Mouse (Mus musculus): ENCODE measurements around the gene Ptprg. TPM values are rescaled to one million over a fixed set of nuclear protein-coding genes. Genes with fewer than 3 reads are reported as not detected.

Gene Ptprg
- total and polyA plus RNA-seq, 2 experiments from 2014 or later: 28.5 to 88.7 TPM

- TF ChIP-seq CTCF (IDR thresholded peaks at IDR 0.05; ENCODE audit: low read depth): peak; percentile 52
- H3K9me3 ChIP-seq (ENCODE audit: low read length): no peaks in the 10 kb centered on the region
- no peaks in the 10 kb centered on the region for H3K36me3 ChIP-seq (ENCODE audit: insufficient read depth)
- ATAC-seq (peak; percentile 42; the same call in 1 of the 2 replicates), DNase-seq (no peak)
- H3K9ac ChIP-seq: no peak overlapping the region
- no peaks in the 10 kb centered on the region for H3K4me1 ChIP-seq (ENCODE audit: insufficient read depth)
- no peak overlapping the region for H3K4me2 ChIP-seq (ENCODE audit: low read depth)
- H3K27ac ChIP-seq (ENCODE audit: low read depth, low read length): no peak overlapping the region
- no peak overlapping the region for H3K4me3 ChIP-seq (ENCODE audit: low read depth, low read length)
- WGBS: 14% methylated on average over 1 of the region's 1 CpGs
- no peaks in the 10 kb centered on the region for H3K27me3 ChIP-seq (ENCODE audit: insufficient read depth, low read length)
Observed at GRCm38 (mm10) chr14:11935281-11935680, 381.9 kb downstream of the Ptprg start.

- peak; percentile 63 for ATAC-seq
- H3K36me3 ChIP-seq (ENCODE audit: insufficient read depth): no peaks in the 10 kb centered on the region
- H3K4me1 ChIP-seq (ENCODE audit: insufficient read depth): no peaks in the 10 kb centered on the region
- H3K9ac ChIP-seq: no peak overlapping the region
- WGBS: 61% methylated on average over 7 of the region's 7 CpGs
- no peak overlapping the region for H3K27ac ChIP-seq (ENCODE audit: low read depth, low read length)
- H3K4me3 ChIP-seq (ENCODE audit: low read depth, low read length): no peak overlapping the region
- DNase-seq: peak; percentile 9
- TF ChIP-seq CTCF (IDR thresholded peaks at IDR 0.05; ENCODE audit: low read depth): no peak
- H3K9me3 ChIP-seq (ENCODE audit: low read length): no peaks in the 10 kb centered on the region
- H3K4me2 ChIP-seq (ENCODE audit: low read depth): no peak overlapping the region
- H3K27me3 ChIP-seq (ENCODE audit: insufficient read depth, low read length): no peaks in the 10 kb centered on the region
Observed at GRCm38 (mm10) chr14:11935698-11936097, 382.4 kb downstream of the Ptprg start.

GRCm38 (mm10) chr14:11938912-11939311, 385.6 kb downstream of the Ptprg start:
- Histone ChIP-seq H3K27me3 (ENCODE audit: insufficient read depth, low read length) (no peaks in the 10 kb centered on the region), H3K4me2 (ENCODE audit: low read depth) (no peak overlapping the region), H3K9ac (no peak overlapping the region), H3K27ac (ENCODE audit: low read depth, low read length) (no peak overlapping the region), H3K36me3 (ENCODE audit: insufficient read depth) (no peaks in the 10 kb centered on the region), H3K9me3 (ENCODE audit: low read length) (no peaks in the 10 kb centered on the region), H3K4me1 (ENCODE audit: insufficient read depth) (no peaks in the 10 kb centered on the region), H3K4me3 (ENCODE audit: low read depth, low read length) (no peak overlapping the region)
- 87% methylated on average over 4 of the region's 4 CpGs for WGBS
- DNase-seq: no peak
- no peak for TF ChIP-seq CTCF (IDR thresholded peaks at IDR 0.05; ENCODE audit: low read depth)
- ATAC-seq: no peak

GRCm38 (mm10) chr14:11941989-11942514, 388.7 kb downstream of the Ptprg start:
- WGBS: 38% methylated on average over 5 of the region's 5 CpGs
- Histone ChIP-seq H3K4me3 (ENCODE audit: low read depth, low read length) (no peak overlapping the region), H3K27me3 (ENCODE audit: insufficient read depth, low read length) (no peaks in the 10 kb centered on the region), H3K27ac (ENCODE audit: low read depth, low read length) (no peak overlapping the region), H3K9ac (no peak overlapping the region), H3K36me3 (ENCODE audit: insufficient read depth) (no peaks in the 10 kb centered on the region), H3K4me2 (ENCODE audit: low read depth) (no peak overlapping the region), H3K9me3 (ENCODE audit: low read length) (no peaks in the 10 kb centered on the region), H3K4me1 (ENCODE audit: insufficient read depth) (no peaks in the 10 kb centered on the region)
- ATAC-seq: no peak; the same call in 1 of the 2 replicates
- no peak for TF ChIP-seq CTCF (IDR thresholded peaks at IDR 0.05; ENCODE audit: low read depth)
- DNase-seq: no peak

GRCm38 (mm10) chr14:11950379-11950778, 397.0 kb downstream of the Ptprg start:
- 0 out of 2 replicates have a peak, but pooled peaks cover 4% of the 10 kb centered on the region for H3K36me3 ChIP-seq (ENCODE audit: insufficient read depth)
- no peak overlapping the region for H3K4me2 ChIP-seq (ENCODE audit: low read depth)
- H3K9me3 ChIP-seq (ENCODE audit: low read length): no peaks in the 10 kb centered on the region
- no peak overlapping the region for H3K9ac ChIP-seq
- no peak overlapping the region for H3K27ac ChIP-seq (ENCODE audit: low read depth, low read length)
- 85% methylated on average over 6 of the region's 6 CpGs for WGBS
- no peaks in the 10 kb centered on the region for H3K4me1 ChIP-seq (ENCODE audit: insufficient read depth)
- no peaks in the 10 kb centered on the region for H3K27me3 ChIP-seq (ENCODE audit: insufficient read depth, low read length)
- DNase-seq: no peak
- ATAC-seq: no peak
- no peak for TF ChIP-seq CTCF (IDR thresholded peaks at IDR 0.05; ENCODE audit: low read depth)
- H3K4me3 ChIP-seq (ENCODE audit: low read depth, low read length): no peak overlapping the region

GRCm38 (mm10) chr14:11955020-11955882, 401.9 kb downstream of the Ptprg start:
- Histone ChIP-seq H3K4me2 (ENCODE audit: low read depth) (no peak overlapping the region), H3K9ac (no peak overlapping the region), H3K27me3 (ENCODE audit: insufficient read depth, low read length) (peaks cover 5% of the 10 kb centered on the region; the same call in 1 of the 2 replicates), H3K9me3 (ENCODE audit: low read length) (no peaks in the 10 kb centered on the region), H3K4me1 (ENCODE audit: insufficient read depth) (peaks cover under 1% of the 10 kb centered on the region; the same call in 1 of the 2 replicates), H3K36me3 (ENCODE audit: insufficient read depth) (0 out of 2 replicates have a peak, but pooled peaks cover 4% of the 10 kb centered on the region), H3K27ac (ENCODE audit: low read depth, low read length) (no peak overlapping the region), H3K4me3 (ENCODE audit: low read depth, low read length) (no peak overlapping the region)
- 85% methylated on average over 6 of the region's 6 CpGs for WGBS
- ATAC-seq (no peak), DNase-seq (no peak)
- no peak for TF ChIP-seq CTCF (IDR thresholded peaks at IDR 0.05; ENCODE audit: low read depth)
